Mouse (Mus musculus) lung, postnatal 14 days (tissue): ENCODE measurements around the gene Tmprss12.
"Not testable (repeated sequence)": the region's sequence is repeated elsewhere in the genome, so short reads cannot be mapped to it uniquely, and the experiment has no call there.

Experiments
- DNase-seq: peaks from one replicate; pipeline ENCODE4 v3.0.0; 2021

Tmprss12 gene

GRCm38 (mm10) chr15:100328089-100328488, 47.5 kb downstream of the Tmprss12 start:
- DNase-seq, result not testable (repeated sequence)

DNA sequence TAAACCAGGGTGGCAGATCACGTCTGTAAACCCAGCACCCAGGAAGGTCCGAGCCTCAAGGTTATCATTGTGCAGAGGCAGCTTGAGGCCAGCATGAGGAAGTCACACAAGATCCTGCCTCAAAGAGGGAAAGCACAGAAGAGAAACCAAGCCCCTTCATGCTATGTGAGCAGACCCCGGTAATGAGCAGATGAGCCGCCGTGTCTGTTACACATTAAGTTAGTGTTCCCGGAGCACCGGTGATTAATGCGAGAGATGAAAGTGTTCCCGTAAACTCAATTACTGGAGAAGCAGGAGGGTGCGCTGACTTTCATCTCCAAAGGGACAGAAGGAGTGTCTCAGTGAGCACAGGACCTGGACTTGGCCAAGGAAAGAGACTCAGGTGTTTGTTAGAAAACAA, 48.7 kb downstream of the Tmprss12 start:
- not testable (repeated sequence) for DNase-seq

GRCm38 (mm10) chr15:100330739-100331138, 50.1 kb downstream of the Tmprss12 start:
- DNase-seq, result no peak

DNA sequence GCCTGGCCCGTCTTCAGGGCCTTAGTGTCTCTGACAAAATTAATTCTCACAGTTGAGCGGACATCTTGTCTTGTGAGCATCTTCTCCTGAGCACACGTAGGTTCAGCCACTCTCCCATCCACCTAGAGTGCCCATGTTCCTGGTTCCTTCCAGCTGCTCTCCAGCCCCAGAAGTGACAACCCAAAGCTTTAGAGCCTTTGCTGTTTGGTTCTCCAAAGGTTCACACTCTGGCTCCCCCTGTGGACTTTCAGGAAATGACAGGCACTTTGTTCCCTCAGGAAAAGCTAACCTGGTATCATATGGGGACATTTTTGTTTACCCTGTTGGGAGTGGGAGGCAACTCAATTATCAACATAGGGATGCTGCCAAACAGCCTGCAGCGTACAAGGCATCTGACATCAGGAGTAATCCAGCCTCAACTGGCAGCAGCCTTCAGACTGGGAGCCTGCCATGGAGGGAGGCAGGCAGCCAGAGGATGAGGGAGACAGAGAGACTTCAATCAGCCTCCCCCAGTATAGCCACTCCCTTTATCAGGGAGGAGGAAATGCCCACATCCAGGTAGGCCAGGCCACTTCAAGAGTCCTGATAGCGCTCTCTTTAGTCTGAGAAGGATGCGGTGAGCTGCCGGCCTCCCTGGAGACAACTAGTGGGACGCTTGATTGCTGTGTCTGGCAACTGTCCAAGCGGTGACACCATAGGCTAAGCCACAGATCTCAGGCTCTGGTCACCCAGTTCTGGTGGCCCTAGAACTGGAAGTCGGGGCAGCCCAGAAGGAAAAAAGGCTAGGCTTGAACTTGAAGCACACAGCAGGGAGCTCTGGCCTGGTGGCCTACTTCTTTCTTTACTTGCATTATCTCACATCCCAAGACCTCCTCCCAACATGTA, 51.7 kb downstream of the Tmprss12 start:
- DNase-seq, result not testable (repeated sequence)

DNA sequence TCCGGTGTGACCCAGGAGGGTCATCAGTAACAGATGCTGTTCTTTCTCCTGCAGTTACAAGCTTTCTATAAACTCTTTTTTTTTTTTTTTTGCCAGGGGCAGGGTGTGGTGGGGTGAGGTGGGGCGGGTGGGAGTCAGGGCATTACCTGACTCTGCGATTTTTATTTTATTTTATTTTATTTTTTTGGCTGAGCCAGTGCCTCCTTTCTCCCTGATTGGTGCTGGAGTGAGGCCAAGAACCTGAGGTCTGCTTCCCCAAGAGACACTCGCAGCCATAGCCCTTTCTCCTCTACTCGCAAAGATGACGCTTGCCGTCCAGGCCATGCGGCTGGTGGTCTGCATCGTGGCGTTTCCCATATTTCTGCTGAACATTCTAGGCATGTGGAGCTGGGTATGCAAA, 54.0 kb downstream of the Tmprss12 start, which contains the start of gene Mettl7a3:
TSS of gene Mettl7a3 (plus strand) at position 301 of the 400 bp plus-strand sequence.
- DNase-seq, result no peak

- not testable (repeated sequence) for DNase-seq
Observed at GRCm38 (mm10) chr15:100337328-100337727, 56.7 kb downstream of the Tmprss12 start.

- DNase-seq, result peak; percentile 82
Observed at GRCm38 (mm10) chr15:100337847-100338246, 57.2 kb downstream of the Tmprss12 start.

- DNase-seq, result not testable (repeated sequence)
Observed at GRCm38 (mm10) chr15:100341314-100341980, 60.8 kb downstream of the Tmprss12 start.
